Mouse (Mus musculus): Measurements from ENCODE around the gene Bicd2. TPM values are rescaled to one million over a fixed set of nuclear protein-coding genes. Genes with fewer than 3 reads are reported as not detected.

The Bicd2 gene
- polyA plus RNA-seq, 1 experiment = 19.4 TPM

GRCm38 (mm10) chr13:49338893-49339546 is 2.4 kb upstream of the Bicd2 start:
- 83% methylated on average over 7 of the region's 7 CpGs for WGBS
- H3K4me1 ChIP-seq (ENCODE audit: control insufficient read depth, insufficient read depth, insufficient read length) = peaks cover 12% of the 10 kb centered on the region; the same call in 1 of the 2 replicates
- H3K4me3 ChIP-seq (ENCODE audit: extremely low read depth, insufficient read depth, insufficient read length) = no peak overlapping the region
- TF ChIP-seq POLR2A (IDR thresholded peaks at IDR 0.05; ENCODE audit: low read depth, low read length) (no peak), CTCF (IDR thresholded peaks at IDR 0.05; ENCODE audit: extremely low read depth, insufficient read depth, insufficient read length, insufficient replicate concordance) (no peak)
- no peak for DNase-seq (ENCODE audit: low read depth in 1 of 2, low spot score in 2 of 2)
- H3K27me3 ChIP-seq (ENCODE audit: control insufficient read depth, insufficient read depth, low read length) = no peaks in the 10 kb centered on the region
- no peaks in the 10 kb centered on the region for H3K36me3 ChIP-seq (ENCODE audit: control insufficient read depth, insufficient read depth, low read length)
- no peak overlapping the region for H3K27ac ChIP-seq (ENCODE audit: insufficient read depth, low read length)

DNA sequence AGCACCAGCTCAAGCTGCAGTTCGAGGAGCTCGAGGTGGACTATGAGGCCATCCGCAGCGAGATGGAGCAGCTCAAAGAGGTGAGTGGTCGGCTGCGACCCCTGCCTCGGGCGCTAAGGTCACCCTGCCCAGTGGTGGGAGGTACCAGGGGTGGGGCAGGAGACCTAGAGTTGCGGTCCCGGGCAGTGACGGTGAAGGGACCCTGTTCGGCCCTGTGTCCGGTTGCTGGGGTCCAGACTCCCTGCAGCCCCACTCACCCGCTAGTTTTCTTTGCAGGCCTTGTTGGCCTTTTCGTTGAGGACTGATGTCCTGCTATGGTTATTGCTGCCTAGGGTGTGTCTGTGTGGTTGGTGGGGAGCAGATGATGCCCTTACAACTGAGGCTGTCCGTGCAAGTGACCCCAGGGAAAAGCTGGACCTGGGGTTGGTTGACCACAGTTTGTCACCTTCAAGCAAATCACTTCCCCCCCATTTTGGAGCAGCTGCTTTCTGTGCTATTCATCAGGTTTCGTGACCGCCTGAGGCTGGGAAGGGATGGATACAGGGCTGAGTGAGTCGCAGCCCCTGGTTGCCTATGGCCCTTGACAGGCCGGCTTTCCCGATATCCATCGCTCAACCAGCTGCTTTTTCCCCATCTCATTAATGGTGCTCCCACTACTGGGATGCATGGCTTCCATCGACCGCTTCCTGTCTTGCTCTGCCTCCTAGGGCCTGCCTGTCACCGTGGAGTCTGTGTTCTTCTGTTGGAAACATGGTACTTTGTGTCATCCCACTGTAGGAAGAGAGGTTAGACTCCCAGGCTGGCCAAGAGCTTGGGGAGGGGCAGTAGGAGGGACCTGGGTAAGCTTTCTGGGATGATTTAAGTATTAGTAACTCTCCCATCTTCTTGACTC is 692 bp downstream of the Bicd2 start:
- H3K4me1 ChIP-seq (ENCODE audit: control insufficient read depth, insufficient read depth, insufficient read length) = peaks cover 17% of the 10 kb centered on the region; the same call in 1 of the 2 replicates
- no peaks in the 10 kb centered on the region for H3K36me3 ChIP-seq (ENCODE audit: control insufficient read depth, insufficient read depth, low read length)
- 15% methylated on average over 25 of the region's 25 CpGs for WGBS
- no peak for DNase-seq (ENCODE audit: low read depth in 1 of 2, low spot score in 2 of 2)
- H3K27me3 ChIP-seq (ENCODE audit: control insufficient read depth, insufficient read depth, low read length) = no peaks in the 10 kb centered on the region
- peak overlapping the region; percentile 78 for H3K4me3 ChIP-seq (ENCODE audit: extremely low read depth, insufficient read depth, insufficient read length)
- TF ChIP-seq POLR2A (IDR thresholded peaks at IDR 0.05; ENCODE audit: low read depth, low read length) (no peak), CTCF (IDR thresholded peaks at IDR 0.05; ENCODE audit: extremely low read depth, insufficient read depth, insufficient read length, insufficient replicate concordance) (no peak)
- H3K27ac ChIP-seq (ENCODE audit: insufficient read depth, low read length) = no peak overlapping the region

DNA sequence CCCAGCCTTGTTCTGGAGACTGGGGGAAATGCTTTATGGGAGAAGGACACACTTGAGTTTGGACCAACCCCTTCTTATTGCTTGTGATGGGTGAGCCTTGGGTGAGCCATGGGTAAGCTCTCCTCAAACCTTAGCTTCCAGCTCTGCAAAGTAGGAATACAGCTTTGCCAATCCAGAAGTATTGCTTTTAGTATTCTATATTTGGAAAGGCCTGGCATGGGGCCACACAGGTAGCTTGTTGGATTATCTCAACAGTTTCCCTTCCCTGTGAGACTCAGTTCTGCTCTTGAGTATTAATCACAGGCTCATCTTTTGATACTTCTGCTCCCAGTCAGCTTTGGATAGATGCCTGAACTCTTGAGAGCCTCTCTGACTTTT is 1.3 kb downstream of the Bicd2 start:
- no peak for DNase-seq (ENCODE audit: low read depth in 1 of 2, low spot score in 2 of 2)
- Histone ChIP-seq H3K27me3 (ENCODE audit: control insufficient read depth, insufficient read depth, low read length) (no peaks in the 10 kb centered on the region), H3K4me3 (ENCODE audit: extremely low read depth, insufficient read depth, insufficient read length) (peak overlapping the region; percentile 78; the same call in 1 of the 2 replicates), H3K27ac (ENCODE audit: insufficient read depth, low read length) (no peak overlapping the region), H3K4me1 (ENCODE audit: control insufficient read depth, insufficient read depth, insufficient read length) (peaks cover 17% of the 10 kb centered on the region; the same call in 1 of the 2 replicates), H3K36me3 (ENCODE audit: control insufficient read depth, insufficient read depth, low read length) (no peaks in the 10 kb centered on the region)
- no peak for TF ChIP-seq CTCF (IDR thresholded peaks at IDR 0.05; ENCODE audit: extremely low read depth, insufficient read depth, insufficient read length, insufficient replicate concordance)
- no peak for TF ChIP-seq POLR2A (IDR thresholded peaks at IDR 0.05; ENCODE audit: low read depth, low read length)

GRCm38 (mm10) chr13:49344567-49344966 is 3.2 kb downstream of the Bicd2 start:
- TF ChIP-seq CTCF (IDR thresholded peaks at IDR 0.05; ENCODE audit: extremely low read depth, insufficient read depth, insufficient read length, insufficient replicate concordance) = no peak
- TF ChIP-seq POLR2A (IDR thresholded peaks at IDR 0.05; ENCODE audit: low read depth, low read length) = no peak
- Histone ChIP-seq H3K27me3 (ENCODE audit: control insufficient read depth, insufficient read depth, low read length) (no peaks in the 10 kb centered on the region), H3K36me3 (ENCODE audit: control insufficient read depth, insufficient read depth, low read length) (no peaks in the 10 kb centered on the region), H3K4me1 (ENCODE audit: control insufficient read depth, insufficient read depth, insufficient read length) (peaks cover 19% of the 10 kb centered on the region; the same call in 1 of the 2 replicates), H3K27ac (ENCODE audit: insufficient read depth, low read length) (no peak overlapping the region), H3K4me3 (ENCODE audit: extremely low read depth, insufficient read depth, insufficient read length) (no peak overlapping the region)
- DNase-seq (ENCODE audit: low read depth in 1 of 2, low spot score in 2 of 2) = no peak
- WGBS = 73% methylated on average over 8 of the region's 8 CpGs

DNA sequence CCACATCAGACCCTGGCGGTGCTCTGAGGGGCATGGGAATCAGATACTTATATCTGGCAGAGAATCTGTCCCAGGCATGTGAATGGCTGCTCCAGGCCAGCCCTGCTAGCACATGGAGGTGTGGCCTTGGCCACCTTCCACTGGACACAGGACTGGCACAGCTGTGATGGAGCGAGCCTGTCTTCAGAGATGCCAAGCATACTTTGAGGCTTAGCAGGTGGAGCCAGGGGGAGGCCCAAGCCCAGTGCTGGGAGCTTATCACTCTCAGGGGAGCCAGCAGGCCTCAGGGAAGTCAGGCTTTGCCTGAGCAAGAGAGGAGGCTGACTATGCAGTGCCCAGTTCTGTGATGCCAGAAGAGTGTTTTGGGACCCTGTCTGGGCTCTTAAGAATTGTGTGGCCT is 4.1 kb downstream of the Bicd2 start:
- H3K27me3 ChIP-seq (ENCODE audit: control insufficient read depth, insufficient read depth, low read length) = no peaks in the 10 kb centered on the region
- no peak overlapping the region for H3K4me3 ChIP-seq (ENCODE audit: extremely low read depth, insufficient read depth, insufficient read length)
- H3K36me3 ChIP-seq (ENCODE audit: control insufficient read depth, insufficient read depth, low read length) = no peaks in the 10 kb centered on the region
- peaks cover 19% of the 10 kb centered on the region; the same call in 1 of the 2 replicates for H3K4me1 ChIP-seq (ENCODE audit: control insufficient read depth, insufficient read depth, insufficient read length)
- DNase-seq (ENCODE audit: low read depth in 1 of 2, low spot score in 2 of 2) = no peak
- TF ChIP-seq CTCF (IDR thresholded peaks at IDR 0.05; ENCODE audit: extremely low read depth, insufficient read depth, insufficient read length, insufficient replicate concordance) (no peak), POLR2A (IDR thresholded peaks at IDR 0.05; ENCODE audit: low read depth, low read length) (no peak)
- no peak overlapping the region for H3K27ac ChIP-seq (ENCODE audit: insufficient read depth, low read length)
- 80% methylated on average over 2 of the region's 2 CpGs for WGBS

- no peak for TF ChIP-seq CTCF (IDR thresholded peaks at IDR 0.05; ENCODE audit: extremely low read depth, insufficient read depth, insufficient read length, insufficient replicate concordance)
- TF ChIP-seq POLR2A (IDR thresholded peaks at IDR 0.05; ENCODE audit: low read depth, low read length) = no peak
- peaks cover 15% of the 10 kb centered on the region for H3K4me1 ChIP-seq (ENCODE audit: control insufficient read depth, insufficient read depth, insufficient read length)
- H3K27me3 ChIP-seq (ENCODE audit: control insufficient read depth, insufficient read depth, low read length) = no peaks in the 10 kb centered on the region
- WGBS = 28% methylated on average over 2 of the region's 2 CpGs
- no peak overlapping the region for H3K4me3 ChIP-seq (ENCODE audit: extremely low read depth, insufficient read depth, insufficient read length)
- no peak overlapping the region for H3K27ac ChIP-seq (ENCODE audit: insufficient read depth, low read length)
- DNase-seq (ENCODE audit: low read depth in 1 of 2, low spot score in 2 of 2) = no peak
- no peaks in the 10 kb centered on the region for H3K36me3 ChIP-seq (ENCODE audit: control insufficient read depth, insufficient read depth, low read length)
These were observed 7.1 kb downstream of the Bicd2 start for GRCm38 (mm10) chr13:49348522-49348921.
